Mouse (Mus musculus) right cerebral cortex, postnatal 4 days (tissue): ENCODE results near the gene Tbx5.
A peak's percentile ranks its signal among the peaks of the same experiment; 100 is the strongest.

Experiments
- DNase-seq: peaks from one replicate; pipeline ENCODE4 v3.0.0-alpha.2; 2022

Gene Tbx5

GRCm38 (mm10) chr5:119810994-119811690 lies 21.3 kb upstream of the Tbx5 start:
- no peak for DNase-seq

DNA sequence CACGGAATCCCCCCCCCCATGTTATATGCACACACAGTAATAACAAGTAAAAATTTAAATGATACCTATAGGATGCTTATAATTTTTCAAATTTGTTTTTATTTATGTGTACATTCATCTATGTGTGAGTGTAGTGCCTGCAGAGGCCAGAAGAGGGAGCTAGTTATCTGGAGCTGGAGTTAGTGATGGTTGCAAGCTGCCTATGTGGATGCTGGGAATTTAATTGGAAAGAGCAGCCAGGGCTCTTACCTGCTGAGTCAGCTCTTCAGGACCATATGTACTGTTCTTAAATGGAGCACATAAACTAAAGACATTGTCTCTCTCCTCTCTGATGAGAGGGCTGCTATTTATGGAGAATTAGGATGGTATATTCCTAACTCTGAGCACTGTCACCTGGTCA lies 17.2 kb upstream of the Tbx5 start:
- no peak for DNase-seq

DNA sequence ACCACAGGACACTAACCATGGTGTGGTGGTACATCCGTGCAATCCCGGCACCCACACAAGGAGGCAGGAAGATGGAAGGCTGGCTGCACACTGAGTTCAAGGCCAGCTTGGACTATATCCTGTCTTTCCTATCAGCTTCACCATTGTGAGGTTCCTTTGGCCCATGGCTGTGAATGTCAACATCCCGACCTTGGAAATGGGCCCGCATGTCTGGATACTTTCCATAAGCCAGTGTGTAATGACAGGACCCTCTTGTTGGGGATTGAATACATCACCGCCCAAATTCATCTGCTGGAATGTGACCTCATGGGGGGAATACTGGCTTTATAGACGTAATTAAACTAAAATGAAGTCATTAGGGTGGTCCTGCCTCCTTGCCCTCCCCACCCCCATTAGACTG lies 12.0 kb upstream of the Tbx5 start:
- no peak for DNase-seq

DNA sequence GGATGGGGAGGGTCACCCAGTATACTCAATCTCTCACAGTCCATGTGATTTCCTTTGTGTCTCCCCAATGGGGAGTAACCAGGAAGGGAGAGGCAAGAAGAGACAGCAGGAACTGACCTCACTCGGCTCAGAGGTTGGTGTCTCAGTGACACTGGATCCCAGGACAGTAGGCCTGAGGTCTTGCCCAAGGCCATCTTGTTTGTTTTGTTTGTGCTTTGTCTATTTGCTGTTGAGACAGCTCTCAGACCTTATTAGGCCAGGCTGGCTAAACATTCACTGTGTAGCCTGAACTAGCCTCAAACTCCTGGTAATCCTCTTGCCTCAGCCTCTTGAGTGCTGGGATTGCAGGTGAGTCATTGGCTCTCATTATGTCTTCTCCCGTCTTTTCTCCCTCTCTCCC lies 11.0 kb upstream of the Tbx5 start:
- no peak for DNase-seq

GRCm38 (mm10) chr5:119827341-119827740 lies 5.1 kb upstream of the Tbx5 start:
- DNase-seq: no peak

DNA sequence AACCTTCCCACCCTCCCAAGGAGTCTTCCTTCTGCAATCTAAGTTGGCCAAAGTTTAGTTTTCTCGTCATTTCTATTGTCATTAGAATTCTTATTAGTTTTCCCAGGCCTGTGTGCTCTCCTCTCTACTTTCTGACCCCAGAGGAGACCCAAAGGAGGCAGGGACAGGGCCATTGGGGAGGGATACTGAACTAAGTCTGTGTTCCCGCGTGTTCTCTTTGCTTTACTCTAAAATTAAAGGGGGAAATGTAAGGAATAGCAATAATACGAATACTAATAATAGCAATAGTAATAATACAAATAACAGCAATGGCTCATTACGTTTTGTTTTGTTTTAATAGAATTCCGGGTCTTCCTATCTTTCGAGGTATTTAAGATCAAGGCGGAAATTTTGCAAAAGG lies 1.9 kb upstream of the Tbx5 start:
- no peak for DNase-seq

DNA sequence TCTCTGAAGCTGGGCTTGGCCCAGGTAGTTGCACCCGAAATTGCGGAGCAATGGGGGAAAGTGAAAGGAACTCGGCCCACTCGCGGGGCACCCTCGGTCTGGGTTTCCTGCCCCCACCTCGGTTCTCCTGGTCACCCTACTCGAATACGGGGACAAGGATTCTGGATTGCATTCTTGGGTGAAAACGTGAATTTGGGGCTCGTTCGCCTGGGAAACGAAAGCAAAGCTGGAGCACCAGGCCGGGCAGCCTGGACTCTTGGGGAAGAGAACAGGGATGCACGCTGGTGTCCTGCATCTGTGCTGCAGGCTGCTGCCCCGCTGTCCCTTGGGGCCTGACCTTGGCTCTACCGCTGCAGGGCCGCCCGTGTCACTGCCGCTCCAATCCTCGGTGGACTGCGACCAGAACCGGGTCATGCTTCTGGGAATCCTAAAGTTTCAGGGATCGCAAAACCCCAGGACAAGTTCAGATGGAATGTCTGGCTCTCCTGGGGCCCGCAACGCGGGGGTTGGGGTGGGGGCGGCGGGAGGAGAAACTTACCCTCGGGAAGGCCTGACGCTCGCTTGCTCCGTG lies 1.2 kb upstream of the Tbx5 start:
- DNase-seq: no peak

DNA sequence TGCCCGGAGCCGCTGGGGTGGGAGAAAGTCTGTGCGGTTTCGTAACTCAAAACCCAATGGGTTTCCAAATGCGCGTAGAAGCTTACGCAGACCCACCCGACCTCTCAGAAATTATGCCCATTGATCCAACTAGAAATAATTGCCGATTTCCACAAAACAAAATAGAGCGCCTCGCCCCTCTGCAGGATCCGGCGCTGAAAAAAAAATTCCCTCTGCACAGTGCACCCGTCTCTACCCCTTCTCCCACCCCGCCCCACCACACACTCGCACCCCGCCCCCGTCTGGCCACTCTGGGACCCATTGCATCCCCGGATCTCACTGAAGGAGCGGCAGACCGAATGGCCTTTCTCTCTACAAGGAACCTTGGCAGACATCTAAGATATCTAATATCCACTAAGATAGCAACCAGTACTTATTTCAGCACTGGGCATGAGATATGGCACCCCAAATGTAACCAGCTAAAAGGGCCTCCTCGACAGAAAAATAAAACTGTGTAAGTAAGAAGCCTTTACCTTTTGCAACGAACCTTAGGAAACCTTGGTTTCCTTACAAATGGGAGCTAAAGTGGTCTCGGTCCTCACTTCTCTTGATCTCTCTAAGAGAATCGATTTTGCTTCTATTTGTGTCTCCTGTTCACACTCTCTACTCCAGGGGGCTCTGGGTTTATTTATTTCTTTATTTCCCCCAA lies 533 bp upstream of the Tbx5 start:
- no peak for DNase-seq

- no peak for DNase-seq
These were observed 959 bp downstream of the Tbx5 start for GRCm38 (mm10) chr5:119833223-119834030.

GRCm38 (mm10) chr5:119834031-119834403 lies 1.5 kb downstream of the Tbx5 start:
- no peak for DNase-seq

DNA sequence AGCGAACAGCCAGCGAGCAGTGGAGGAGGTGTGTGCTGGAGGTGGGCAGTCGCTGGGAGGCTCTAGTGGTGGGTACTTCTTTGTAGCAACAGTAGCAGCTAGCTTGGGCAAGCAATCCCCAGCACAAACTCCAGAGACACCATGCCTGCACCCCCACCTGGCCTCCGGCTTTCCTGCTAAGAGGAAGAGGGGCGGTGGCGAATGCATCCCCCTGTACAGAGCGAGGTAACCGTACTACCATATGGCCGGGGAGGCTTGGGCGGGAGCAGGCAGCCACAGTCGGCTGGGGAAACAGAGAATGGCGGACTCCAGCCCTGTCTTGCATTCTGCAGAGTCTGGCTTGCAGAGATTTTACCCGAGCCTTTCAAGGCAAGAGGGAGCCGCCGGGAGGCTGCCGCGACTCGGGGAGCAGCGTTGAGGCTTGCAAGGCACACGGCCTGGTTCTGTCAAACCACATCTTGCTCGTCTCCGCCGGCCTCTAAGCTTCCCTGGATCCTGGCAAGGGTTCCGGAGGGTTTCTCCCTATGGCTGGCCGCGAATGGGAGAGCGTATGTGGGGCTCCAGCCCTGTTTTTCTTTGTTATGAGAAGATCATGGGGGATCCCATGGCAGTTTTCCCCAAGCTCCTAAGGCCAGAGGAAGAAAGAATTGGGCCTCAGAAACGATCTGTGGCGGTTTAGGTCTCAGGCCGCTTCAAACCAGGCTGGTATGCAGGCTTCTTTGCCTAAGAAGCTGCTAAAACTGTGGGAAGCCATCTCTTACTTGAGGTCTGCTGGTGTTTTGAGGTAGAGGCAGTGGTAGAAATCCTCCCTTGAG lies 2.8 kb downstream of the Tbx5 start:
- peak; percentile 37 for DNase-seq

- DNase-seq: no peak
These were observed 3.4 kb downstream of the Tbx5 start for GRCm38 (mm10) chr5:119835868-119836209.

DNA sequence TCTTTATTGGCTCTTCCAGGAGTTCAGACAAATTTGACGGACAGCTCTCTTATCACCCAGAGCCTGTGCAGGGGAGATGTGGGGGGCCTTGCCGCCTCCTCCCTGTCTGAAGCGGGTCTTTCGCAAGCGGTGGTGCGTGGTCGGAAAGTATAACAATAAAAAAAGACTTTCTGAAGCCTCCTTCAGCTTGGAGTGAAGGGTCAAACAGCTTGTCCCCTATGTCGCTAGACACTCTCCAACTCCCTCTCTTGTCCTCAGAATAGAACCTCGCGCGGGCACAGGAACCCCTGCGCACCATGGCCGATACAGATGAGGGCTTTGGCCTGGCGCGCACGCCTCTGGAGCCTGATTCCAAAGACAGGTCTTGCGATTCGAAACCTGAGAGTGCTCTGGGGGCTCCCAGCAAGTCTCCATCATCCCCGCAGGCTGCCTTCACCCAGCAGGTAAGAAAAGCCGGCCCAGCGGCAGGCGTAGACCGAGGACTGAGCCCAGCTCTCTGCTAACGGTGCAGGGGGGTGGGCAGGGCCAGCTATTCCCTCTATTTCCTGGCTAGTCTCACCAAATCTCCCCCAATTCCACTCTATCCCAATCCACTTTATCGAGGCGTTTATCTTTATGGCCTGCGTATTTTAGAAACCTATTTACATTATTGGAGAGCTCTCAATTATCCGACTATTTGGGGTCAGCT lies 4.3 kb downstream of the Tbx5 start:
- no peak for DNase-seq

GRCm38 (mm10) chr5:119837306-119837675 lies 4.8 kb downstream of the Tbx5 start:
- no peak for DNase-seq

GRCm38 (mm10) chr5:119837861-119838260 lies 5.4 kb downstream of the Tbx5 start:
- DNase-seq: no peak

- DNase-seq: no peak
These were observed 6.0 kb downstream of the Tbx5 start for GRCm38 (mm10) chr5:119838441-119838840.

DNA sequence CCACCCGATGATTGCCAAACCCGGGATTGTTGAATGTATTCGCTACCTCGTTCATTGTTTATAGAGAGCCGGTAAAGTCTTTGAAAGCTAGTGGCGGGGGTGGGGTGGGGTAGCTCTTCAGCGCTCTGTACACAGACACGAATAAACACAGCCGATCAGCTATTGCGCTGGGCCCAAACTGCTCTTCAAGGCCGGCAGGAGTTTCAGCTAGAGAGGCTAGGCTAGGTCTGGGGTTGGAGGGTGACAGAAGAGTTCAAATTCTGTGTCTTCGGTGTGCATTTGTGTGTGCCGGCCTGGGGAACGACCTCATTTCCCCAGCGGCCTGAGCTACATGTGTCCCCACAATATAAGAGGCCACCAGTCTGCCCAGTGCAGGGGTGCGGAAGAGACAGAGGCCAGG lies 6.7 kb downstream of the Tbx5 start:
- no peak for DNase-seq

GRCm38 (mm10) chr5:119839616-119840368 lies 7.3 kb downstream of the Tbx5 start:
- DNase-seq: no peak

- DNase-seq: no peak
These were observed 7.9 kb downstream of the Tbx5 start for GRCm38 (mm10) chr5:119840404-119840803.

DNA sequence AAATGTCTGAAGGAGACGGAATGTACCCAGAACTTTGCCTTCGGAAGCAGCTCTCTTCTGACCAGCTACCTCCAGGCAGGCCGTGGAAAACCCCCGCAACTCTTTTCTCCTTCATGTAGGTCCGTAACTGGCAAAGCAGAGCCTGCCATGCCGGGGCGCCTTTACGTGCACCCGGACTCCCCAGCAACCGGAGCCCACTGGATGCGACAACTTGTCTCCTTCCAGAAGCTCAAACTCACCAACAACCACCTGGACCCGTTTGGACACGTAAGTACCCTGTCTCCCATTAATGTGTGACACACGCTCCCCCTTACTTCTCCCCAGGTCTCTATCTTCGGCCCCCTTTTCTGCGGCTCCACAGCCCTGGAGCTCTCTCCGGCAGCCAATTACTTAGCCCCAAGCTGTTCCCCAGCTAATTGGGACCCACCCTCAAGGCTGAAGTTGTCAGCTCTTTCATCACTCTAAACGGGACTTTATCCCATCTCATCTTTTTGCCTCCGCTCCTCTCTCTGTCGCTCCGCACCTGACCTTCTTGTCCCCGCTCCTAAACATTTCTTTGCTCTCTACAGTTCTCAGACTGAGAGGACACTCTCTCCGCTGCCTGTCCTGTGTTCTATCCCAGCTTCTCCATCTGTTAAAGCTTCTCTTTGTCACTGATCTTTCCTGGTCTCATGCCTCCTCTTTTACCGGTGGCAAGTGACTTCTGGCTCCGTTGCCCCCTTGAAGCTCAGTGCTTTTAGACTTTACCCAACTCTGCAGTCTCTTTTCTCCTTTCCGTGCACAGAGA lies 9.4 kb downstream of the Tbx5 start:
- DNase-seq: no peak
